Mouse (Mus musculus): Measurements from ENCODE around the gene Senp5.
"Not testable (repeated sequence)": the region's sequence is repeated elsewhere in the genome, so short reads cannot be mapped to it uniquely, and the experiment has no call there.

The Senp5 gene

DNA sequence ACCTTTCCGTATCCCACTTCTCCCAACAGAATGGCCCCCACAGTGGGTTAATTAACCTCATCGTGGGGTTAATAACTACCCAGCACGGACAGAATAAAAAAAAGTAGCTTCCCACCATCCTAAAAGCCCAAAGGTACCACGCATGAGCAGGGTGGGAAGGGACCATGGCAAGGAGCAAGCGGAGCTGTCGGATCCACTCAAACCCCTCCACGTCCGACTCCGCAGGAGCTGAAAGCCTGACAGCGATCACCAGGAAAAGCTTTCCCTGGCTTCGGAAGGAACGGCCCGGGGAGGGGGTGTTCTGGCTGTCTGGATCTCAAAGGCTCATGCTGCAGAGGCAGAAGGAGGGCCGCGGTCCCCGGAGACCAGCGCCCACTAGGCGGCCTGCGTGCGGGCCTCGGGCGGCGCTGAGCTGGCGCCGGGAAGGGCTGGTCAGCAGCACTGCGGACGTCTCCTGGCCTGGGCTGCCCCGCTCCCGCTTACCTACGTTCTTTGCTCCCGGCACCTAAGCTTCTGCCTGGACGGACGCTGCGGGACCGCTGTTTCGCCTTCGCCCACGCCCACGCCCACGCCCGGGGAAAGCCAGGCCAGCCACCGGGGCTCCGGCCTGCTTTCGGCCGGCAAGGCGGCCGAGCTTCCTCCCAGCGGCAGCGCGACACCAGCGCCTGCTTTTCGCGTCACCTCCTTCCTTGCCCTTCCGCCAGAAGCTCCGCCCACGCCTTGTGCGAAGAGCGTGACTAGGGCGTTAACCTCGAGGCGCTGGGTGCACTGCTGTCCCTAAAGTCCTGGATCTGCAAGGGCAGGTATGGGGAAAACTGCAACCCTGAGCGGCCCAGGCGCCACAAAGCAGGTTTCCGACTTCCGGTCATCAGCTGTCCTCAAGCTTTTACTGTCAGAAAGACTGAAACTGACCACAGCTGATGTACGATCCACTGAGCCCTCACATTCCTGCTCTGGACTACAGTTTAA, at the start of gene Senp5:
TSS of gene Senp5 (minus strand) at position 779 of the 969 bp plus-strand sequence.
- DNase-seq: peak; percentile 90

- DNase-seq: no peak
Observed at GRCm38 (mm10) chr16:32042367-32042766, 39.3 kb upstream of the Senp5 start.

- DNase-seq: no peak
Observed at GRCm38 (mm10) chr16:32019678-32020077, 16.6 kb upstream of the Senp5 start.

- no peak for DNase-seq
Observed at GRCm38 (mm10) chr16:32010330-32010729, 7.2 kb upstream of the Senp5 start.

DNA sequence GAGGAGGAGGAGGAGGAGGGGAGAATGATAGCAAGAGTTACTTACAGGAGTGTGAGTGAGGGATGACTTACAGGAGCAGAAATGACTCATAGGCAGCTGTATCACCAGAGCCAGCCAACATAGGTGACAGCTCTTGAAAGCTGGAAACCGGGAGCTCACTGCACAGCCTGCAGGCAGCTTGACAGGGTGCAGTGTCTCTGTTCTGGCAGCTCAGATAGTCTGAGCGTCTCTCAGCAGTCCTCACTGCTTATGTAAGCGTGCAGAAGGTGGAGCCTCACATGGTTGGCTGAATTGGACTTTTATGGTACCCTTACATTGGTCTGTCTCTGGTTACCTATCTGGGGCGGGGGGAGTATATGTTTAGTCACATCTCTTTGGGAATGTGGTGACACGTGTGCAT, 6.8 kb upstream of the Senp5 start:
- DNase-seq: no peak

DNA sequence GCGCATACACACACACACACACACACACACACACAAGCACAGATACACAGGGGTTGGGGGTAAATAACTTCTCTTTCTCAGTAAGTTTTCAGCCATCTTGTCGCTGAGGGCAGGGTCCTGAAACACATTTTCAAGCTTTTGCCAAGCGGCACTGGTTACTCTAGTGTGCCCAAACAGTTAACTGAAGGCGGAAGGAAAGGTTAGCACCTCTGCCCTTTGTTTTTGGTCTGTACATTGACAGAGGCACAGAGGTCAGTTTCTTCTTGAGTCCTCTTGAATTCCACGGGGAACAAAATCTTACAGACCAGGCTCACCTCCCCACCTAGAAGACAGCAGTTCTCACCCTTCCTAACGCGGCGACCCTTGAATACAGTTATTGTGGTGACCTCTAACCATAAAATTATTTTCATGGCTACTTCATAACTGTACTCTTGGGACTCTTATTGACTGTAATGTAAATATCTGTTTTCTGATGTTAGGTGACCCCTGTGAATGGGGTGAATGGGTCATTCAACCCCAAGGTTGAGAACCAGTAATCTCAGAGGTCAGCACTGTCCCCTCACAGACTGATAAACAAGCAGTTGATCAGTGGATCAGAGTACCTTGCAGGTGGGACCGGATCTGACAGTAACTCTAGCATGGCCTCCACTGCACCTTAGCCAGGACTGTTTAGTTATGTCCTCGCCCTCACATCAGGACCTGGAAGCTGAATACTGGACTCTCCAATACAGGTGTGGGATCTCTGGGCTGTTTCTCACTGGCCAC, 5.6 kb upstream of the Senp5 start:
- no peak for DNase-seq

- DNase-seq: no peak
Observed at GRCm38 (mm10) chr16:32004731-32005130, 1.6 kb upstream of the Senp5 start.

DNA sequence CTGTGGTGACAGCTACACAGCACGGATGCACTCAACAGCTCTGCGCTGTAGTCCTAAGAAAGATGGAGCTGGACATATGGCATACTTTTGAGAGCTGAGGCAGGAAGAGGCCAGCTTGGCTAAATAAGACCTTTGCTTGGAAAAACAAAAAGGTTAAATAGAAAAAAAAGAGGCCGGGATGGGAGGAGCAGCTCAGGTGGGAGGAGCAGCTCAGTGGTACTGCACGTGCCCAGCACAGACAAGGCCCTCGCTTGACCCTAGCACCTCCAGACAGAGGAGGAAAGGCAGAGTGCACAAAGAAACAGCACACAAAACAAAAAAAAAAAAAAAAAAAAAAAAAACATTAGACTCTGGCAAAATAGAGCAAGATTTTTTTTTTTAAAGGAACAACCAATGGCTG, 6.7 kb downstream of the Senp5 start:
- DNase-seq: no peak

GRCm38 (mm10) chr16:31993946-31994345, 9.1 kb downstream of the Senp5 start:
- DNase-seq: no peak

- DNase-seq: no peak
Observed at GRCm38 (mm10) chr16:31993195-31993594, 9.9 kb downstream of the Senp5 start.

- DNase-seq: no peak
Observed at GRCm38 (mm10) chr16:31992039-31992438, 11.0 kb downstream of the Senp5 start.

GRCm38 (mm10) chr16:31980946-31981345, 22.1 kb downstream of the Senp5 start:
- no peak for DNase-seq

DNA sequence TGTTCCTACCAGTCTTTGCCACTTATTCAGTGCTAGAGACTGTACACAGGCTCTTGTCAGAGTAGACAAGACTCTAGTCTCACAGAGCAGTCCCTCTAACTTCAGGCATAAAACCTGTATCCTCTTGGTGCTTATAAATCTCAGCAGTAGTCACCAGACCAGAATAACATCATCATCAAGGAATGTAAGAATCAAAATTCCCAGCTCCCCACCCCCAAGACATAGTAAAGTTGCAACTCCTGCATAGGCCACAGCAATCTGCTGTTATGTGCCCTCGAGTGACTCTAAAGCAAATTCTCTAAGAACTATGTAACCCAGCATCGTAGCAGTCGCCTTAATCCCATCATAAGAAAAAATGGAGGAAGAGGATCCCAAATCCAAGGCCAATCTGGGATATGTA, 23.6 kb downstream of the Senp5 start:
- DNase-seq: no peak

- no peak for DNase-seq
Observed at GRCm38 (mm10) chr16:31975258-31975657, 27.8 kb downstream of the Senp5 start.

GRCm38 (mm10) chr16:31963224-31963623, 39.9 kb downstream of the Senp5 start:
- no peak for DNase-seq

DNA sequence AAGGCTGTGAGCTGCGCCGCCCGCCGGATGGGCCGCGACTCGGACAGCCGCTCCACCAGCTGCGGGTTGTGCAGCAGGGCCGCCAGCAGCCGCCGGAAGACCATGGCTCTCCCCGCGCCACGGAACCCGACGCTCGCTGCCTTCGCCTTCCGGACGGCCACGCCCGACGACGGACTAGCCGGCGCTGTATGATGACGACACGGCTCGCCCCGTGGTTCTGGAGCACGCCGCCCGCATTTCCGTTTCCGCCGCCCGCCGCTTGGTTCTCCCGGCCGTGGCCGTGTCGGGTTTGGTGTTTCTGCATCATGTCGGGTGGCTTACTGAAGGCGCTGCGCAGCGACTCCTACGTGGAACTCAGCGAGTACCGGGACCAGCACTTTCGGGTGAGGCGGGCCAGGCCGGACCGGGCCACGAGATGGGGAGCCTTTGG, 54.7 kb downstream of the Senp5 start, which contains the start of the genes 0610012G03Rik and Ncbp2:
TSS of gene 0610012G03Rik (minus strand) at position 150 of the 430 bp plus-strand sequence.
TSS of gene Ncbp2 (plus strand) at position 169 of the 430 bp plus-strand sequence.
- DNase-seq: peak; percentile 92

- DNase-seq: peak; percentile 39
Observed at GRCm38 (mm10) chr16:31947901-31948316, 55.2 kb downstream of the Senp5 start.

GRCm38 (mm10) chr16:31947333-31947732, 55.8 kb downstream of the Senp5 start:
- DNase-seq: no peak

DNA sequence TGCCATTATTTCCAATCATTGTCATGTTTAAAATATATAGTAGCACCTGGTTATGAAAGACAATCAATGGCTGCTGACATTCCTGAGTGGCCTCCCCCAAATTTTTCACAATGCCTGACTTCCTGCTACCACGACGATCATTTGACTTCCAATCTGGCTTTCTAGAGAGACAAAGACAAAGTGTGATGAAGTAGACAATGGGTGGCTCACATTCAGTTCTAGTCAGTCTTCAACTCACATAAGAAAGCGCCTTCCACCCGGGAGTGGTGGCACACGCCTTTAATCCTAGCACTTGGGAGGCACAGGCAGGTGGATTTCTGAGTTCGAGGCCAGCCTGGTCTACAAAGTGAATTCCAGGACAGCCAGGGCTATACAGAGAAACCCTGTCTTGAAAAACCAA, 57.1 kb downstream of the Senp5 start:
- DNase-seq: not testable (repeated sequence)

DNA sequence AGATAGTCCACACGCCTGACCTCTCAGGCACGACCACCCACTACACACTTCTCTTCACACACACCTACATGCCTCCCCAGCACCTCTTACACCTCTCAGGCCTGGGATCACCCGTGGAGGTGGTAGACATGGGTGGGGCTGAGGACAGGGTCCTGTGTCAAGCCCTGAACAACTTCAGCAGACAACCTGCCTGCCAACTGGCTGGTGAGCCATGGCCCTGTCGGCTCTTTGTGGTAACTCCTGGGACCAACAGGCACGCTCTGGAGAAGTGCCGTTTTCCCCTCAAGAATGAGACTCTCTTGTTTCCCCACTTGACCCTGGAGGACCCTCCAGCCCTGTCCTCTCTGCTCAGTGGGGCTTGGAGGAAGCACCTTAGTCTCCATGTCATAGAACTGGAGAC, 57.7 kb downstream of the Senp5 start:
- DNase-seq: no peak

DNA sequence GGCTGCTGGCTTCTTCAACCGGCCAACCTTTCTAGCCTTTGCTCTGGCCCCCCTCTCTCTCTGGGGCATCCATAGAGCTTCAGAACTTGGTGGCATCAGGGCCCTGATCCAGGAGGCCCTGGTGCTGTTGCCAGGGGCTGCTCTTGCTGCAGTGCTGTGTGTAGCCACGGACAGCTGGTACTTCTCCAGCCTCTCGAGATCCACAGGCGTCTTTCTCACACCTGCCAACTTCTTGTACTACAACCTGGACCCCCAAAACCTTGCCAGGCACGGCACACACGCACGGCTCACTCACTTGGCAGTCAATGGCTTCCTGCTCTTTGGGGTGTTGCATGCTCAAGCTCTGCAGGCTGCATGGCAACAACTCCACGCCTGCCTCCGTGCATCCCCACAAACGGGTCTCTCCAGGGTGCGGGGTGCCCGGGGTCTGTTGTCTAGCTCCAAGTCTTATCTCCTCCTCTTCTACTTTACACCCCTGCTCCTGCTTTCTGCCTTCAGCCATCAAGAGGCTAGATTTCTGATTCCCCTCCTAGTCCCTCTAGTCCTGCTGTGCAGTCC, 58.3 kb downstream of the Senp5 start:
- DNase-seq: peak; percentile 55

DNA sequence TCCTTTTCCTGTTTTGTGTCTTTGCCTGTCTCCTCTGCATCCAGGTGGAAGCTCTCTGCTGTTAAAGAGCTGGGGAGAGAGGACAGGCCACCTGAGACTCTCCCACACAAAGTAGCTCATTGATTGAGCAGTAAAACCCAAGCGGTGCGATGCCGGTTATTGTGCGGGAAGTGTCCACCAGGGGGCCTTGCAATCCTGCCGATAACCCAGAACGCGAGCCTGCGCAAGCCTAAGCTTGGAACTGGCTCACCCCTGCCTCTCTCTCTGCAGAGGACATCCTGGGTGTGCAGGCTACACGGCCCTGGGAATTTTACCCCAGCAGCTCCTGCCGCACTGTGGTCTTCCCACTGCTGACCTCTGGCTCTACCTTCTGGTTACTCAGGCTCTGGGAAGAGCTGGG, 59.1 kb downstream of the Senp5 start:
- peak; percentile 66 for DNase-seq

DNA sequence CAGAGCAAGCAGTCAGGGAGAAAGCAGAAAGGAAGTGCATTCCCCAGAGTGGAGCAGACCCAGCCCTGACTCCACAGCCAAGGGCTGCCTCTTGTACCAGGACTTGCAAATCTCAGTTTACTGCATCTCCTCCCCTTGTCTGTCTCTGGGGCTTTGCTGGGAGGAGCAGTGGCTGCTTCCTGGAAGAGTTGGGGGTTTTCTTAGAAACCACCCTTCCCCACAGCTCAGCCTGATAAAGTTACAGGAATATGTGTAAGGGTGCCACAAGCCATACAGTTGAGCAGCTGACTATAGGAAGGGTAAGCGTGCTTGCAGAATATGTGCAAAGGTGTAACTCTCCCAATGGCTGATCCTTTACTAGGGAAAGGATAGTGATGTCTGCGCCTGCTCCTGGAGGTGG, 62.5 kb downstream of the Senp5 start:
- no peak for DNase-seq

Measured in cerebellum, adult 11-12 months (tissue).